ENCODE assay signal across 15 mouse cellular contexts in the genomic region with DNA sequence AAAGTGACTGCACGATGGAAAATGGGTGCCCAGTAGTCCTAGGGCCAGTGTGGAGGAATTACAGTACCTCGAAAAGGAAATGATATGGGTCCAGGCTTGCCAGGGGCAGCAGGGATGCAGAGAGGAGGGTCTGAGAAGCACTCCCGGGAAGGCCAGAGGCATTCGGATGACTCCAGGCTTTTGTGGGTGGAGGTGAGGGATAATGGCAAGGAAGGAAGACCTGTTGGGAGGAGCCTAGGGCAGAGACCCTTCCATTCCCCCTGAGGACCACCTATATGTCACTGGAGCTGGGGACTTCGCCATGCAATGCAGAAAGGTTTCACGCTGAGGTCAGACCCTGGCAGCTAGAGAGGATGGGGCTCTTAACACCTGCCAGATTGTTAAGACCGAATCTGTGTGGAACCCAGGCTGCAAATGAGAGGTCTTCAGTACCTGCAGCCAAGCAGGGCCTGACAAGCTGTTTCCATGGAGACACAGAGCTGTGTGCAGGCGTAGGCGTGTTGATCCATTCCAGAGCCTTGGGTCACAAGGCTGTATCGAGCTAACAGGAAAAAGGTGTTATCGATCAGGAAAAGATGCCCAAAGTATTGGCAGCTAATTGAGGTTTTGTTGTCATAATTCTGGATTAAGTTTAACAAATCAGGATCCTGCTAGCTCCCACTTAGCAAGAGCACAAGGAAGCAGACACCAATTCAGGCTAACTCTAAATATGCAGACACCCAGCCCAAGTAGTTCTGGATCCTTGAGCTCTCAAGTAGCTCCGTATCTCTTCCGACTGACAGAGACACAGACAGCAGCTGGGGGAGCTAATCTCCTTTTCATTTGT. TPM values are rescaled to one million over a fixed set of nuclear protein-coding genes. Genes with fewer than 3 reads are reported as not detected.
DNase-seq lines count a peak whose midpoint lies in the region; ATAC-seq and TF ChIP-seq lines count a peak whose summit lies in the region.
"Had no signal": no experiment of that assay in that cellular context is flagged by ENCODE, and none has a peak within 500 bp of the region (broad histone marks: within the 10 kb centered on the region; RNA-seq: fewer than 3 reads in every experiment).

No protein-coding gene starts in this region.

- H3K4me3 ChIP-seq in hindbrain, embryonic 13.5 days = no peak overlapping the region
- no peak overlapping the region for H3K4me3 ChIP-seq in hindbrain, embryonic 10.5 days
- H3K4me3 ChIP-seq in forebrain, postnatal 0 days (ENCODE audit: low read depth, low read length) = no peak overlapping the region
- H3K4me3 ChIP-seq: embryonic facial prominence, embryonic 13.5 days; liver, embryonic 12.5 days had no signal

- no peaks in the 10 kb centered on the region for H3K27me3 ChIP-seq in hindbrain, embryonic 13.5 days
- no peaks in the 10 kb centered on the region for H3K27me3 ChIP-seq in hindbrain, embryonic 10.5 days (ENCODE audit: insufficient read depth, poor library complexity, severe bottlenecking)
- H3K27me3 ChIP-seq in forebrain, postnatal 0 days (ENCODE audit: insufficient read depth, low read length) = no peaks in the 10 kb centered on the region
- H3K27me3 ChIP-seq: CH12.LX; embryonic facial prominence, embryonic 13.5 days had no signal

- no peaks in the 10 kb centered on the region for H3K9me3 ChIP-seq in hindbrain, embryonic 13.5 days
- H3K9me3 ChIP-seq in hindbrain, embryonic 10.5 days = no peaks in the 10 kb centered on the region
- no peaks in the 10 kb centered on the region for H3K9me3 ChIP-seq in forebrain, postnatal 0 days (ENCODE audit: low read length)
- H3K9me3 ChIP-seq: embryonic facial prominence, embryonic 13.5 days; liver, embryonic 12.5 days had no signal

- WGBS in hindbrain, embryonic 13.5 days = 61% methylated on average over 13 of the region's 13 CpGs
- WGBS in hindbrain, embryonic 10.5 days = 70% methylated on average over 13 of the region's 13 CpGs
- 43% methylated on average over 13 of the region's 13 CpGs for WGBS in forebrain, postnatal 0 days

- no peak overlapping the region for H3K4me2 ChIP-seq in hindbrain, embryonic 13.5 days
- no peak overlapping the region for H3K4me2 ChIP-seq in forebrain, postnatal 0 days (ENCODE audit: low read depth)
- H3K4me2 ChIP-seq: embryonic facial prominence, embryonic 13.5 days; liver, embryonic 12.5 days had no signal

- DNase-seq in hindbrain, embryonic 10.5 days (ENCODE audit: low spot score) = no peak
- peak; percentile 66 for DNase-seq in right cerebral cortex, adult 18-20 months
- DNase-seq in right cerebral cortex, postnatal 25 days = no peak
- DNase-seq in forebrain, postnatal 0 days = peak; percentile 60
- DNase-seq in telencephalon, adult 2 months (ENCODE audit: low read depth, low spot score) = peak; percentile 50
- DNase-seq in Muller cell, postnatal 12 days (ENCODE audit: inconsistent ontology term) = no peak
- no peak for DNase-seq in c-Kit-positive CD71-positive TER-119-positive erythroid progenitor cells, embryonic 14.5 days (ENCODE audit: low spot score)
- DNase-seq: gastrocnemius, postnatal 14 days; heart, postnatal 4 days; kidney, postnatal 36 days; thymus, adult 18-20 months had no signal

- H3K36me3 ChIP-seq in hindbrain, embryonic 13.5 days = no peaks in the 10 kb centered on the region
- H3K36me3 ChIP-seq in hindbrain, embryonic 10.5 days = no peaks in the 10 kb centered on the region
- H3K36me3 ChIP-seq in forebrain, postnatal 0 days (ENCODE audit: insufficient read depth) = no peaks in the 10 kb centered on the region
- H3K36me3 ChIP-seq: embryonic facial prominence, embryonic 13.5 days; liver, embryonic 12.5 days had no signal

- peaks cover 20% of the 10 kb centered on the region for H3K4me1 ChIP-seq in hindbrain, embryonic 13.5 days (replicated peaks)
- no peaks in the 10 kb centered on the region for H3K4me1 ChIP-seq in hindbrain, embryonic 10.5 days (replicated peaks)
- H3K4me1 ChIP-seq in forebrain, postnatal 0 days (ENCODE audit: insufficient read depth) = peaks cover 15% of the 10 kb centered on the region
- H3K4me1 ChIP-seq: liver, embryonic 12.5 days had no signal

- TF ChIP-seq CTCF in forebrain, postnatal 0 days (IDR thresholded peaks at IDR 0.05; ENCODE audit: low read depth) = no peak

- no peak overlapping the region for H3K9ac ChIP-seq in hindbrain, embryonic 13.5 days
- H3K9ac ChIP-seq in forebrain, postnatal 0 days = 0 out of 2 replicates have a peak overlapping the region, but pooled peaks have one; percentile 18
- H3K9ac ChIP-seq: embryonic facial prominence, embryonic 13.5 days; liver, embryonic 12.5 days had no signal

- peak overlapping the region; percentile 35; the same call in 1 of the 2 replicates for H3K27ac ChIP-seq in hindbrain, embryonic 13.5 days
- no peak overlapping the region for H3K27ac ChIP-seq in hindbrain, embryonic 10.5 days
- H3K27ac ChIP-seq in forebrain, postnatal 0 days (ENCODE audit: low read depth, low read length) = peak overlapping the region; percentile 35; the same call in 1 of the 2 replicates
- H3K27ac ChIP-seq: embryonic facial prominence, embryonic 13.5 days; liver, embryonic 12.5 days had no signal

- ATAC-seq in hindbrain, embryonic 13.5 days (ENCODE audit: low FRiP score) = no peak
- ATAC-seq in forebrain, postnatal 0 days = peak; percentile 93
- ATAC-seq: liver, embryonic 12.5 days had no signal

RNA-seq across cellular contexts. Expression of gene Mkln1, which starts 59.2 kb away (rescaled TPM):
- 145 and 156 TPM in 2 replicates for polyA plus RNA-seq in hindbrain, embryonic 13.5 days (2015; fragmentation: Nextera tagmentation; extraction: Ambion mirVana)
- polyA plus RNA-seq in hindbrain, embryonic 10.5 days (2016; fragmentation: Nextera tagmentation; extraction: Ambion mirVana) = 201 and 212 TPM in 2 replicates
- total RNA-seq in forebrain, postnatal 0 days (2014; rRNA removed) = 93.2 and 119 TPM in 2 replicates
- 84.1 and 93.5 TPM in 2 replicates for polyA plus RNA-seq in forebrain, postnatal 0 days (2015; fragmentation: Nextera tagmentation; extraction: Ambion mirVana)

Comparison
In these comparisons a context has a peak if more than half of its experiments do, and no peak if none do; other contexts are left out.
1. DNase-seq: peak in right cerebral cortex, adult 18-20 months (single experiment), forebrain, postnatal 0 days (single experiment) and telencephalon, adult 2 months (single experiment); none in hindbrain, embryonic 10.5 days (single experiment), right cerebral cortex, postnatal 25 days (single experiment), Muller cell, postnatal 12 days (single experiment) and c-Kit-positive CD71-positive TER-119-positive erythroid progenitor cells, embryonic 14.5 days (single experiment).